Mouse (Mus musculus) retina, adult 2 months (tissue): Measurements from ENCODE around the gene Unc13a.

ENCODE experiments used
- DNase-seq: peaks from one replicate; pipeline ENCODE4 v3.0.0-alpha.2; 2012; ENCODE audit warnings: low read depth, low spot score

The Unc13a gene

DNA sequence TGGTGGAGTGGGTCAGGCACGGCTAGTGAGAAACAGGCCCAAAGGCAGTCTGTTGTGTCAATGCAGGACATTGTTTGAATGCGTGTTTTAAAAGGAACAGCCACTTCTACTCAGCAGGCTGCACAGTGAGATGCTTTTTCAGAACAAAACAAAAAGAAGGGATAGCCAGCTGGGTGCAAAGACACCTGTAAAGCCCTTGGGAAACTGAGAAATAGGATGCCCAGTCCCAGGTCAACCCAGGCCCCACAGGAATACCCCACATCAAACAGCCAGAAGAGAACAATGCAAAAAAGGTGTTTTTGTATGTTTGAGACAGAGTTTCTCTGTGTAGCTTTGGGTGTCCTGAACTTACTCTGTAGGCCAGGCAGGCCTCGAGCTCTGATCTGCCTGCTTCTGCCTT lies 82.8 kb downstream of the Unc13a start:
- DNase-seq = no peak

DNA sequence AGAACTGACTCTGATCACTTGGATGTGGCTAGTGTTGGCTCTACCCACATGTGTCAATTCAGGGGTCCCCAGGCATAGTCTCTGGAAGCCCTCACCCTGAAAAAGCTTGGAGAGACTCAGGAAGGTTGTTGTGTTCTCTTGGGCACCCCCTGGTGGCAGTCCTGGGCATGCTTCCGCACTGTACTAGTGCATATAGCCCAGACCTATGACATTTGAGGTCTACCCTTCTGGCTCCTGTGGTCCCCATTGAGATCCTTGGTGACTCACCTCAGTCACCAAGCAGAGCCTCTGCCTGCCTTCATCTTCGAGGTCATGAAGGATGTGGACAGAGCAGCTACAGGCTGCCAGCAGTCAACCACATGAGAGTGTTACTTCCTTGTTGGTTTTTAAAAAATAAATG lies 84.7 kb downstream of the Unc13a start:
- DNase-seq = no peak

DNA sequence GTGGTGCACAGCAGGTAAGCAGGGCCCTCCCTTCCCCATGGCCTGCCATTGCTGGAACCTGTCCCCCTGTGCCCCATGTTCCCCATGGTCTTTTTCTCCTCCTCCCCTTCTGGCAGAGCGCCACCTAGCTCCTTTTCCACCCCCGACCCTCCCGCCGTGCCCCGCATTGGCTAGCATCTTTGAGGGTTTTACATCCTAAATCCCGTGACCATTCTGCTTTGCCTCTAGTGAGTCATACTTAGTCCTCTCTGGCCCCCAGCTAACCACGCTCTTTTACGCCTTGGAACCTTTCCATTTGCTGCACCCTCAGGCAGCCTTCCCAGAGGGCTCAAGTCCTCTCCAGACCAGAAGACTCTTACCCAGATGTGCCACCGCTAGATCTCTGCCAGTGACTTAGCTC lies 91.4 kb downstream of the Unc13a start:
- no peak for DNase-seq

DNA sequence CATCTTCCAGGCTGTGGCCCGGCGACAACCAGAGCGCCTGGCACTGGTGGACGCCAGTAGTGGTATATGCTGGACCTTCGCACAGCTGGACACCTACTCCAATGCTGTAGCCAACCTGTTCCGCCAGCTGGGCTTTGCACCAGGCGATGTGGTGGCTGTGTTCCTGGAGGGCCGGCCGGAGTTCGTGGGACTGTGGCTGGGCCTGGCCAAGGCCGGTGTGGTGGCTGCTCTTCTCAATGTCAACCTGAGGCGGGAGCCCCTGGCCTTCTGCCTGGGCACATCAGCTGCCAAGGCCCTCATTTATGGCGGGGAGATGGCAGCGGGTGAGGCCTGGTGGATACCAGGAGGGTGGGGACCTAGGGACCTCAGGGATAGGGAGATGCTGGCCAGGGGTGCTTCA lies 92.1 kb downstream of the Unc13a start:
- DNase-seq = no peak

DNA sequence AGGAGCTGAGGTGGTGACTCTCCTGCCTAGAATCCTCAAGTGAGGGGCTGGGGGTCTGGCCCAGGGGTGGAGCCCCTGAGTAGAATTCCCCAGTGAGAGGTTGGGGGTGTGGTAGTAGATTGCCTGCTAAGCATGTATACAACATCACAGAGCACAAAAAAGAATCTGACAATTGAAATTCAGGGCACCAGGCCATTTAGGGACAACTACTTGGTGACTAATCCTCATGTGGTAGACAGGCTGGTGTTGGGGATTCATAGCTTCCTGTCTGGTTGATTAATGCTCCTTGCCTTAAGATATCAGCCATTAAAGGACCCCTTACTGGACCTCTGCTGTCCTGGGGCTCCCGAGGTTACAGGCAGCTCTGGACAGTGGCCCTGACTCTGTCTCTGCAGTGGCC lies 92.5 kb downstream of the Unc13a start:
- no peak for DNase-seq

DNA sequence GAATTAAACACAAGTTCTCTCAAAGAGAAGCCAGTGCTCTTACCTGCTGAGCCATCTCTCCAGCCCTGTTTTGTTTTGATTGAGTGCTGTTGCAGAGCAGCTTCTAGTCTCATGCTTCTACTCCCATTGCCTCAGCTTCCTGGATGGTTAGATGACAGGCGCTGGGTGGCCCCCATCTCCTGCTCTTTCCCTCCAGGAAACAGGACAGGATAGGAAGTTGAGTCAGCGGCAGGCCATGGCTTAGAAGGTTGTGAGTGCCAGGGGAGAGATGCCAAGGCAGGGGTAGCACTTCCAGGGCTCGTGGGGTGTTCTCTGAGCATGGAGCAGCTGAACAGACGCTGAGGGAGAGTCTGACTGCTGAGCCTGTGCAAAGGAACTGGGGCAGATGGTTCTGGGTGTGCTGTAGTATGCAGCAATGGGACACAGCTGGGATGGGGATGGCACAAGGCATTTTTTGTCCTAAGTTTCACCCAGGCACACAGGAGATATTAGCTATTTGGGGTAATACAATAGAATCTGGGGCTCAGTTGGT lies 93.6 kb downstream of the Unc13a start:
- no peak for DNase-seq

DNA sequence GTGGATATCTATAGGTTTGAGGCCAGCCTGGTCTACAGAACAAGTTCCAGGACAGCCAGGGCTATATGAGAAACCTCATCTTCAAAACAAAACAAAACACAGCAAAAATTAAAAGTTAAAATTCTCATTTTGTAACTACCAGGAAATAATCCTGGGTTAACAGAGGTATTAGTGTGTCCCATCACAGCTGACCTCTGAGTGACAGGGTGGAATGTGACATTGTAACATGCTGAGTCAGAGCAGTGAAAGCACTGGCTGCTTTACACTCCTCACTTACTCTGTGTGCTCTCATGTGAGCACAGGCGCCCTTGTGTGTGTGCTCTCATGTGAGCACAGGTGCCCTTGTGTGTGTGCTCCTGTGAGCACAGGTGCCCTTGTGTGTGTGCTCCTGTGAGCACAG lies 96.5 kb downstream of the Unc13a start:
- DNase-seq = no peak

DNA sequence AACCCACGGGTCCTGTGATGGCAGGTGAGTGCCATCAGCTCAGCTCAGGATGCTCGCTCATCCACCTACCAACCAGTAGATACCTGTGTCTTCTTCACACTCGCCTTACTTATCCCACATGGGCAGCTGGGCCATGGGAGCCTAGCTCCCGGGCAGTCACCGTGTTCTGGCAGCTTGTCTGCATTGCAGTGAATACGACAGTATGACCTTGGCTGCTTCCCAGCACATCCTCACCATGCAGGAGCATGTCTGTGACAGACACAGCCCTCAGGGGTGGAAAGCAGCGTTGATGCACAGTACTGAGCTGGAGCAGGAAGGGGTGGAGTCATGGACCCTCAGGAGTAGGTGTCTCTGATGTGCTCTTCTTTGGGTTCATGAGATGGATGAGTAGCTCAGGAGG lies 97.1 kb downstream of the Unc13a start:
- DNase-seq = no peak
